Mouse (Mus musculus): ENCODE results near the gene Zfp639. TPM values are rescaled to one million over a fixed set of nuclear protein-coding genes. Genes with fewer than 3 reads are reported as not detected.

Gene Zfp639
- polyA plus RNA-seq (2017; shearing (Covaris generic)): 10 to 100 TPM; 46.3 to 76.3 TPM

DNA sequence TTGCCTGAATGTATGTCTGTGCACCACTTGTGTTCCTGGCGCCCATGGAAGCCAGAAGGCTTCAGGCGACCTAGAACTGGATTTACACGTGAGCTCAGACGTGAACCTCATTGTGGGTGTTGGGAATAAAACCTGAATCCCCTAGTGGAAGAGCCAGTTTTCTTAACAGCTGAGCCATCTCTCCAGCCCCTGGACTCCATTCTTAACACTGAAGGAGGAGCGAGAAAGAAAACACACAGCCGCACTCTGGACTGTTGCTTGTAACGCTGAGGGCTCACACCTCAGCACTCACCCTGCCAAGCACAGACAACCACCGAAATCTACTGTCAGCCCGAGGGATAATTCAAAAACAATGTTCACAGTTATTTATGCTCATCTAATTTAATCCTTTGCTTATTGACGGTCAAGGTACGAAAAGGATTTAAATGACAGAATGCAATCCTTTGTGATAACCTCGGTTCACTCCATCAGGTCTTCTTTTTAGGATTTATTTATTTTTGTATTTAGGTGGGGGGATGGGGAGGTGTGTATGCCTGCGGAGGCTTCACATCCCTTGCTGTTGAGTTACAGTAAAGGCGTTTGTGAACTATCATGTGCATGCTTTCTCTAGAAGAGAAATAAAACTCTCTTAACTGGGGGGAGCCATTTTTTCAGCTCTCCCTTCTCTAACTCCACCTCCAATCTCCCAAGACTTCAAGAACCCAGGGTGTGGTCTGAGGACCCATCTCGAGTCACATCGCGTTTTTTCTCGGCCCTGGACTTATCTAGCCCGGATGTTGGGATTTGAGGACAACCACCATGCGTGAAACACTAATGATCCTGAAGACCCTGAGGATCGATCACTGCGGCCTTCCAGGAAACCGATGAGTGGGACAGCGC, at the start of gene Zfp639:
Gene Zfp639, plus strand, starts transcription at position 764 of the 879 bp plus-strand sequence.

DNA sequence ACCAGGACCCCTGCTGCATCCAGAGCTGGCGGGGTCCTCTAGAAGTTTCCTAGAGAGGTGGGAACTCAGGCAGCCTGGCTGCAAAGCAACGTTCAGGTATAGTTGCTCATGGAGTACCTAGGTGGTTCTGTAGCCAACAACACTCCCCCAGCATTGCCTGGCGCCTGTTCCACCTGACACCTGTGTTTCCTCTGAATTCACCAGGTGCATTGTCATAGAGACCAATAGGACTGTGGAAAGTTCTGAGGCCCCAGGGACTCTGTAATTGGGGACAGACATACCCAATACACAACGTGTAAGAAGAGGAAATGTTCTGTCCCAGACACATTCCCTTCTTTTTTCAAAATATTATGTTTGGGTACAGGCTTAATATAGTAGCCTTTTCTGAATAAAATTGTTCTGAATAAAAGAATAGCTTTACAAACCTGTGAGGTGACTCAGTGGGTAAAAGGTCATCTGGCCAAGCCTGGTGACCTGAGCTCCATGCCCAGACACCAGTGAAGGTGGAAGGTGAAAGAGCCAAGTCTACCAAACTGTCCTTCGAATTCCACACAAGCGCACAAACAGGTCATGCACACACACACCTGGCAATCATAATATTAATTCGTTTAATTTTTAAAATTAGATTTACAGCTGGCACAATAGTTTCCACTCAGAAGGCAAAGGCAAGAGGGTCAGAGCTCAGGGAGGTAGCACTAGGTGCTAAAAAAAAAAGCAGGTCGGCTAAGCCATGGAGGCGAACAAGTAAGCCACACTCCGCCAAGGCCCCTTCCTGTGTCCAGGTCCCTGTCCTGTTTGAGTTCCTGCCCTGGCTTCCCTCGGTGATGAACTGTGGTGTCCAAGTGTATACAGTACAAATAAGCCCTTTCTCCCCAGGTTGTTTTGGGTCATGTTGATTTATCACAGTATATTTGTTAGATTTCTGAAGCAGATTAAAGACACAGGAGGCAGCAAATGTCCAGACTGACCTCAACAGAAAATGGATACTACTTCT, 17.7 kb upstream of the Zfp639 start, which contains the start of gene Kcnmb3:
Gene Kcnmb3, minus strand, starts transcription at position 135 of the 994 bp plus-strand sequence.

DNA sequence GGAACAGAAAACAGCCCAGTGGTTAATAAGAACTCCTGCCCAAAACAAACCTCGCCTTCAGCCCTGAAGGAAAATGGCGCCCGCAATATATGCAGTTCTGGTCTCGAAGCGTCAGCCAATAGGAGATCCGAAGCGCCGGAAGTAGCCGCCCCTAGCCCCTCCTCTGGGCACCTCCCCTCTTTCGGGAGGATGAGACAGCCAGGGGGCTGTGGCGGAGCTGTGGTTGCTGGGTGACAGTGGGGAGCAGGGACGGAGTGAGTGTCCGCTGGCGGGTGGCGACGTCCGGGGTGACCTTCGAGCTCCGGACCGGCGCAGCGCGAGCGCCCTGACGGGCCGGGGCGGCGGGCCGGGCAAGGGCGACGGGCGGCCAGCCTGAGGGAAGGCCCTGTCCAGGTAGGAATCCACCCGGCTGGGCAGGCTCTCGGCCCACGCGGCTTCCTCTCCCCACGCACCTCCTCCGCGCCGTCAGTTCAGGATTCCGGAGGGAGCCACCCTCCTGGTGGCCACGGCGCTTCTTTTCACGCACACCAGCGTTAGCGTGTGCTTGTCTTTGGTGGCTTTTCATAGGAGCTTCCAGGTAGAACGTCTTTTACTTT, 19.3 kb downstream of the Zfp639 start, which contains the start of gene Mfn1:
Gene Mfn1, plus strand, starts transcription at position 163 of the 596 bp plus-strand sequence.

Other genes starting within 250 kb of the Zfp639 start
- 1 to 10 TPM; 3.4 to 4.1 TPM for gene Zmat3, start 144.2 kb upstream of the Zfp639 start, polyA plus RNA-seq (2017; shearing (Covaris generic))
- 10 to 100 TPM; 34.3 to 37.6 TPM for gene Pik3ca, start 112.6 kb upstream of the Zfp639 start, polyA plus RNA-seq (2017; shearing (Covaris generic))
- gene Kcnmb3, start 18.0 kb upstream of the Zfp639 start, polyA plus RNA-seq (2017; shearing (Covaris generic)): 1 to 10 TPM in 1 of 2 experiments, under 1 TPM in 1; 0.45 to 2.2 TPM
- gene Mfn1, start 19.2 kb downstream of the Zfp639 start, polyA plus RNA-seq (2017; shearing (Covaris generic)): 10 to 100 TPM; 23.4 to 31.4 TPM
- gene Gnb4, start 106.3 kb downstream of the Zfp639 start, polyA plus RNA-seq (2017; shearing (Covaris generic)): 10 to 100 TPM in 1 of 2 experiments, 1 to 10 TPM in 1; 9.1 to 13.1 TPM
- gene Actl6a, start 196.0 kb downstream of the Zfp639 start, polyA plus RNA-seq (2017; shearing (Covaris generic)): 100 to 1,000 TPM; 109 to 131 TPM
- 100 to 1,000 TPM; 147 to 161 TPM for gene Ndufb5, start 226.7 kb downstream of the Zfp639 start, polyA plus RNA-seq (2017; shearing (Covaris generic))
- gene Mrpl47, start 227.3 kb downstream of the Zfp639 start, polyA plus RNA-seq (2017; shearing (Covaris generic)): 10 to 100 TPM; 23.1 to 23.4 TPM

Data from inflammation-experienced regulatory T-cells (primary cell).